Mouse (Mus musculus) mesoderm, embryonic 11.5 days (tissue): ENCODE results near the gene Actn2.

Experiments
- DNase-seq: peaks from one replicate; pipeline ENCODE4 v3.0.0-alpha.2; 2012; ENCODE audit warnings: low read depth, low spot score

The Actn2 gene

GRCm38 (mm10) chr13:12340183-12340975 is at the start of gene Actn2:
TSS of gene Actn2 (minus strand) at chr13:12340760.
- DNase-seq = peak; percentile 90

GRCm38 (mm10) chr13:12386286-12386685 is 45.7 kb upstream of the Actn2 start:
- DNase-seq = peak; percentile 26

DNA sequence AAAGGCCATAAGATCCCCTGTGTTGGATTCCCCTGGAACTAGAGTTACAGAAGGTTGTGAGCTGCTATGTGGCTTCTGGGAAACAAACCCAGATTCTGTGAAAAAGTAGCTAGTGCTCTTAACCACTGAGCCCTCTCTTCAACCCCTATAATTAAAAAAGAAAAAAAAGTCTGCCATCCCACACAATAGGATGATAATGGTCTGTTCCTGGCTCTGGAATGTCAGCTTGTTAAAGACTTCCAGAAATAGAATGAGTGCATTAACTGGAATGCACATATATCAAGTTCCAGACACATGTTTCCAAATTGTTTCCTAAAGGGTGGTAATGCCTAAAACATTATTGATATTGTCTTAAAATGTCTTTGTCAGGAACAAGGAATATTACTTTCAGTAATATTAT is 44.2 kb upstream of the Actn2 start:
- no peak for DNase-seq

- DNase-seq = no peak
Measured at GRCm38 (mm10) chr13:12376778-12377177, 36.2 kb upstream of the Actn2 start.

GRCm38 (mm10) chr13:12372755-12373154 is 32.2 kb upstream of the Actn2 start:
- no peak for DNase-seq

- DNase-seq = no peak
Measured at GRCm38 (mm10) chr13:12369930-12370329, 29.4 kb upstream of the Actn2 start.

- no peak for DNase-seq
Measured at GRCm38 (mm10) chr13:12369041-12369621, 28.6 kb upstream of the Actn2 start.

DNA sequence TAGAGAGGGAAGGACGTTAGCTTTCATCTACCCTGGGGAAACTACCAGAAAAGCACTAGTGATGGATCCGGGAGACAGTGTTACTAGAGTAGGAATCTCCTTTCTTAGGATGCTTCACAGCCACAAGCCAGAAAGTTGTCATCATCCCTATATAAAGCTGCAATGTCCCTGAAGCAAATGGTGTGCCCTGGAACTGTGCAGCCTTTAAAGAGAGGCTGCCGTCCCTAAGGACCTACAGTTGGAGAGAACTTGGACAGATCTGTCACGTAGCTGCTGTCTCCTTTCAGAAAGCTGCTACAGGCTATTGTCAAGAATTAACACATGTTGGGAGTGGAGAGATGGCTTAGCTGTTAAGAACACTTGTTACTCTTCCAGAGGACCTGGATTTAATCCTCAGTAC is 20.9 kb upstream of the Actn2 start:
- DNase-seq = no peak

GRCm38 (mm10) chr13:12357554-12357953 is 17.0 kb upstream of the Actn2 start:
- no peak for DNase-seq

DNA sequence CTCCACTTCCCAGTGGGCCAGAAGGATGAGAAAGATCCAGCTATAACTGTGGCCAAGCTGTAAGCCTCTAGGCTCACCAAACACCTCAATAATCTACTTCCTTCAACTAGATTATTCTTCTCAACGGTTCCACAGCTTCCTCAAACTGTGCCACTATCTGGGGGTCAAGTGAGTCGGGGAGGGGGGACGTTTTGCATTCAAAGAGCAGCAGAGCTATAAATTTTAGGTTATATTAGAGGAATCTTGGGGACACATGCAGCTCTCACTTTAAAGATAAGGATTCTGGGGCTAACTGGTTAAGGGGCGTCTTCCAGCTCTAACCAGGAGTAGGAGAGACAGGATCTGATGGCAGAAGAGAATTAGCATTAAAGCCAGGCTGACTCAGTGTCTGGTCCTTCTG is 15.6 kb upstream of the Actn2 start:
- DNase-seq = no peak

- DNase-seq = no peak
Measured at GRCm38 (mm10) chr13:12349197-12349824, 8.8 kb upstream of the Actn2 start.

DNA sequence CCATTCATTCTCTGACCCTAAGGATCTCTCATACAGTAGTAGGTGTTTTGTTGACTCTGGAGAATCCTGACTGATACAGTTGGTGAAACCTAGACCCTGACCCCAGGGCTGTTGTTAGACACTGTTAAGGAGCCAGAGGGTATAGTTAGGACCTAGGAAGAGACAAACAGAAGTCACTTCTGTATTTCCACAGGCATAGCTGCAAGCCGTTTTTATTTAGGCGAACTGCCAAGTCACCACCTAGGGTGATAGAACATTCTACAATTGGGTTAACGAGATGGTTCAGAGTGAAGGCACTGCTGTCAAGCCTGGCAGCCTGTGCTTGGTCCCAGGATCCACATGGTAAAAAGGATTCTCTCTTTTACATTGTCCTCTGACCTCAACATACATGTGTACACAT is 6.3 kb upstream of the Actn2 start:
- DNase-seq = no peak

DNA sequence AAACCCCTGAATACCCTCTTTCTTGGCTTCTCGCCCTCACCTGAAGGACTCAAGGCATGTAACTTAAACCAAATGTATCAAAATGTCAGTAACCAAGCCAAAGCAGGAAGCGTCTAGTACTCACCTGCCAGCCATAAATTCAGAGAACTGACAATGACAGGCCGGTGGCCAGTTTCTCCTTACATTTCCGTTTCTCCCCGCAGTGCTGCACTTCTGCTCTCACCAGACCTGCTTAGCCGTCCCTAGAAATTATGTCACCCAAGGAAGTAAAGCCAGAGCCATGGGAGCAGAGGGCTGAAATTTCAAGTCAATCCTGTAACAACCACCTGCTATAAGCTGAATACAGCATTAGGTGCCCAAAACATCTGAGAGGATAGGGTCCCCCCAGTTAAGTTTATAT is 887 bp upstream of the Actn2 start:
- peak; percentile 12 for DNase-seq

- DNase-seq = no peak
Measured at GRCm38 (mm10) chr13:12339446-12339845, 1.1 kb downstream of the Actn2 start.

DNA sequence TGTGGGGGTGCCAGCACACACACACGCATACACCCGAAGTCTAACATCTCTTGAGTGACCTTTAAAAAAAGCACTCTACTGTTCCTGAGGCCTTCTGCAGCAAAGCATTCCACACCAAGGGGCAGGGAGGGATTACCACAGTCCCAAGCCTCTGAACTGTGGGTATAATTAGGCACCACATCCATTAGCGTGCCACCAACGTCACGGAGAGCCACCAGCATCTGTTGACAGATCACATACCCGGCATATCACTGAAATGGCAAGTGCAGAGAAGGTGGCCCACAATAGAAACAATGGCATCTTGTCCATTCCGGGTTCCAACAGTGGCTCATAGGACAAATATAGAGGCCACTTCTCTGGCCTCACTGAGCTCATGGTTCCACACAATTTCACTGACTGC is 2.8 kb downstream of the Actn2 start:
- DNase-seq = no peak

DNA sequence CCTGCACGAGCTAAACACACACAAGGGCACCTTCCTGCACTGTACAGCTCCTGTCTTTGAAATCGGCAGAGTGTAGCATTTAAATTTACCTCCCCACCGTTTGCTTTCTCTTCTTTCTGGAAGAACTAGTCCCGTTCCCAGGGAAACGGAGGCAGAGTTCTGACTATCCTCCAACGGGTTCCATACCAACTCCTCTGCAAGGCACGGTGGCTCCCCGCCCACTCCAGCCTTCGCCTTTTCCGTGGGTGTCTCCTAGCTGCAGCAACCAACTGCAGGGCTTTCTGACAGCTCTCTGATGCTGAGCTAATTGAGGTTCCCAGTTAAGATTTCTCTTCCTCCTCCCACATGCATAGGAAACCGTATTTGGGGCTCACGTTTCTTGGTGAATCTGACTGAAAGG is 6.5 kb downstream of the Actn2 start:
- DNase-seq = no peak

GRCm38 (mm10) chr13:12331528-12331927 is 9.0 kb downstream of the Actn2 start:
- DNase-seq = no peak

DNA sequence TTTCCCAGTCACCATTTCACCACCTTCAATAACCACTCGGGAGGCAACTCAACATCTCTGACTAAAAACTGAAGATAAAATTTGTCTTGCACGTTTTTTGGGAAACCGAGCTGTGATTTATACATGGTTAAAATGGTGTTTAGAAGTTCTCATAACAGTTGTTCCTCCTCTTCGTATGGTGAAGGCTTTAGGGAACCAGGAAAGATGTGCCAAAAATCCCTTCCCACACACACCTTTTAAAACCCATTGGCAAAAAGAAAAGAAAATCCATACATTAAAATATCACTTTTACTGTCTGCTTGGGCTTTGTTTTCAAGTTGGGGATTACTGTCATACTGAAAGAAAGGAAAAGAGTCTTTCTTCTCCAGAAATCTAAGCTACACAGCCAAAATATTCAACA is 12.2 kb downstream of the Actn2 start:
- DNase-seq = no peak

DNA sequence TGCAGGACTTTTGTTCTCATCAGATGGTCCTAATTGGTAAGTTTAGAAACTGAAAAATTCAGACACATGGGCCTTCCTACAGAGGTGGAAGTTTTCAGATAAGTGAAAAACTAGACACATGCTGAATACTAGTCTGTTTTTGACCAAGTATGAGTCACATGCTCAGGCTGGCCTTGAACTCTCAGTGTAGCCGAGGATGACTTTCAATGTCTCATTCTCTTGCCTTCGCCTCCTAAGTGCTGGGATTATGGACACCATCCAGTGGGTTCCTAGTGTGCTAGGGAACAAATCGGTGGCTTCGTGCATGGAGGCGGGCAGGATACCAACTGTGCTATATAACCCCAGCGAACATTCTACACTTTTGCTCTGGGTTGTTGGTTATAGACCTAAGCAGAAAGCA is 13.0 kb downstream of the Actn2 start:
- no peak for DNase-seq

- no peak for DNase-seq
Measured at GRCm38 (mm10) chr13:12323076-12323625, 17.4 kb downstream of the Actn2 start.

DNA sequence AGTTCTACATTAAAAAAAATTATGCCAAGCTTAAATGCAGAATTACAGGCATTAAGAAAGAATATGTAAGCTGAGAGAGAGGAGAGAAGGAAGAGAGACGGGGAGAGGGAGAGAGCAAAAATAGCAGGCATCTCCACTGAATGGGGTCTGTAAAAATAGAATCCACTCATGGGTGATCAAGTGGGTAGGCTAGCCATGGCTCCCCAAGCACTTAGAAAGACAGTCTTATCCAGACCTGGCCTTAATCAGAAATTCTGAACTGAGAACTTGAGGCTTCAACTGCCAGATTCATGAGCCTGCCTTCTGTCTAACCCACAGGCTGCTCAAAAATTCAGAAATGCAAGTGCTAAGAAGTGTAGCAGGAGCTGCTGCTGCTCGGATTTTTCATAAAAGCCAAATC is 20.4 kb downstream of the Actn2 start:
- no peak for DNase-seq

DNA sequence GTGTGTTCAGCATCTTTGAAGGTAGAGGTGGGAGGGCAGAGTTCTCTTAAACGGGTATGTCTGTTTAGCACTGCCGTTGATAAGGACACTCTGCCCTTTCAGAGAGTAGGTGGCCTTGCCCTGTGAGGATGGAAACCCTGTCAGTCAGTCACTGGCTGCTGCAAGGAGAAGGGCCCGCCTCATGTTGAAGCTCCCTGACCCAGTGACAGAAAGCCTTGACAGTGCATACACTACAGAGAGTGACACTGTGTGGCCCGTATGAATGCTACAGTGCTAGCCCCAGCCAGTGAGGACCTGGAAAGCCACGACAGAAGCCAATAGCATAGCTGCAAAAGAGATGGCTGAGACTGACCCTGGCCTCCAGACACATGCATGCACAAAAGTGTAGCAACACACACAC is 22.5 kb downstream of the Actn2 start:
- DNase-seq = no peak
